Mouse (Mus musculus): ENCODE results near the gene Aes.

- no peak for TF ChIP-seq POLR2A (IDR thresholded peaks at IDR 0.05; ENCODE audit: insufficient read length, low read depth)
- TF ChIP-seq USF1 (IDR thresholded peaks at IDR 0.05; ENCODE audit: low read depth): no peak
- TF ChIP-seq MYOG (IDR thresholded peaks at IDR 0.05; ENCODE audit: control insufficient read depth in 1 of 3, insufficient read depth in 1 of 3, insufficient read length in 2 of 3, low read depth in 2 of 3): peak in 1 of 3 experiments; percentile 13
- no peak for TF ChIP-seq E2F4 (IDR thresholded peaks at IDR 0.05; ENCODE audit: insufficient read depth)
- TF ChIP-seq MAX (IDR thresholded peaks at IDR 0.05; ENCODE audit: low read depth): no peak
- no peak for TF ChIP-seq TCF3 (IDR thresholded peaks at IDR 0.05; ENCODE audit: insufficient read length, low read depth)
- no peak for TF ChIP-seq POLR2AphosphoS2 (IDR thresholded peaks at IDR 0.05; ENCODE audit: insufficient read length, low read depth)
- no peak for TF ChIP-seq MYOD1 (IDR thresholded peaks at IDR 0.05; ENCODE audit: control insufficient read depth in 1 of 3, insufficient read length in 2 of 3, low read depth in 2 of 3)
Measured at GRCm38 (mm10) chr10:81550257-81550656, 9.0 kb upstream of the Aes start.
